Mouse (Mus musculus) midbrain, postnatal 0 days (tissue): Measurements from ENCODE around the gene Zfp866. TPM values are rescaled to one million over a fixed set of nuclear protein-coding genes. Genes with fewer than 3 reads are reported as not detected.
A peak's percentile ranks its signal among the peaks of the same experiment; 100 is the strongest.

ENCODE experiments used
- ATAC-seq: fragments of 200-750 bp; cut with Nextera tagmentation; 2 replicates; pipeline ENCODE4 v1.8.0; 2017; ENCODE audit warnings: moderate number of reproducible peaks, mild to moderate bottlenecking, moderate TSS enrichment, moderate library complexity; ENCODE audit not compliant: low FRiP score
- DNase-seq: peaks from one replicate; pipeline ENCODE4 v3.0.0-alpha.2; 2015; ENCODE audit warnings: low spot score
- H3K27ac ChIP-seq: fragments of 300-500 bp; sonication (generic); 2 replicates; pipeline ENCODE4 v1.5.1; 2014; ENCODE audit warnings: low read depth, mild to moderate bottlenecking, low read length, mixed read lengths
- H3K27me3 ChIP-seq: fragments of 300-500 bp; sonication (generic); 2 replicates; pipeline ENCODE4 v1.6.1; 2014; ENCODE audit warnings: low read length, control low read depth, mixed read lengths; ENCODE audit not compliant: insufficient read depth
- H3K36me3 ChIP-seq: fragments of 300-500 bp; sonication (generic); 2 replicates; pipeline ENCODE4 v1.6.1; 2014; ENCODE audit warnings: low read length, control low read depth, mixed read lengths; ENCODE audit not compliant: insufficient read depth
- H3K4me1 ChIP-seq: fragments of 300-500 bp; sonication (generic); 2 replicates; pipeline ENCODE4 v1.6.1; 2014; ENCODE audit warnings: mild to moderate bottlenecking, control low read depth, antibody characterized with exemption, low read length, mixed read lengths; ENCODE audit not compliant: insufficient read depth
- H3K4me2 ChIP-seq: fragments of 300-500 bp; sonication (generic); 2 replicates; pipeline ENCODE4 v1.6.1; 2014; ENCODE audit warnings: low read depth, mild to moderate bottlenecking, low read length, mixed read lengths; ENCODE audit not compliant: poor library complexity, severe bottlenecking
- H3K4me3 ChIP-seq: fragments of 300-500 bp; sonication (generic); 2 replicates; pipeline ENCODE4 v1.5.1; 2014; ENCODE audit warnings: low read depth, mild to moderate bottlenecking, low read length, moderate library complexity
- H3K9ac ChIP-seq: fragments of 300-500 bp; sonication (generic); replicated peaks from 2 replicates; pipeline ENCODE4 v1.6.1; 2014; ENCODE audit warnings: mild to moderate bottlenecking, low read length, moderate library complexity, mixed read lengths; ENCODE audit not compliant: poor library complexity, severe bottlenecking
- H3K9me3 ChIP-seq: fragments of 300-500 bp; sonication (generic); 2 replicates; pipeline ENCODE4 v1.6.1; 2016; ENCODE audit warnings: low read length, control low read depth
- CTCF ChIP-seq: IDR thresholded peaks from 2 replicates; pipeline ENCODE4 v1.5.1; 2016; ENCODE audit warnings: antibody characterized with exemption, mild to moderate bottlenecking
- WGBS: fragments of 180-500 bp; shearing (Covaris S2); extraction: QIAGEN DNeasy Blood & Tissue Kit; methylation state at CpG from one replicate; pipeline ENCODE4 v1.1.7; 2014; 5-methylcytosine and 5-hydroxymethylcytosine counted together
- polyA plus RNA-seq: library from polyadenylated mRNA; unstranded; fragments of >200 nt; fragmentation: Nextera tagmentation; extraction: Ambion mirVana; gene quantifications from 2 replicates; pipeline ENCODE4 v1.2.1, GENCODE M21; 2015
- total RNA-seq: library from RNA; depleted of rRNA; stranded (reverse); fragments of >200 nt; gene quantifications from 2 replicates; pipeline ENCODE4 v1.2.3, GENCODE M21; 2014; rRNA removed

Zfp866 gene
- total RNA-seq (44.7 and 53.4 TPM in 2 replicates), polyA plus RNA-seq (19.2 and 20.0 TPM in 2 replicates)

- Histone ChIP-seq H3K27ac (peak within 1 kb of the TSS; percentile 77), H3K36me3 (peaks cover 18% of the 10 kb centered on the region; the same call in 1 of the 2 replicates), H3K4me3 (peak within 1 kb of the TSS; percentile 100), H3K4me2 (peak within 1 kb of the TSS; percentile 92), H3K9me3 (no peaks in the 10 kb centered on the region), H3K9ac (peak within 1 kb of the TSS; percentile 94), H3K4me1 (peaks cover 4% of the 10 kb centered on the region; the same call in 1 of the 2 replicates), H3K27me3 (no peaks in the 10 kb centered on the region)
- WGBS, result under 1% methylated on average over 38 of the region's 38 CpGs
- DNase-seq, result peak; percentile 94
- peak; percentile 20; the same call in 1 of the 2 replicates for TF ChIP-seq CTCF
- ATAC-seq, result peak; percentile 95
Measured at GRCm38 (mm10) chr8:69790773-69791367, at the start of gene Zfp866, which contains the start of gene Atp13a1. TSS of gene Zfp866 (minus strand) at chr8:69791178. TSS of gene Atp13a1 (plus strand) at chr8:69791163.

DNA sequence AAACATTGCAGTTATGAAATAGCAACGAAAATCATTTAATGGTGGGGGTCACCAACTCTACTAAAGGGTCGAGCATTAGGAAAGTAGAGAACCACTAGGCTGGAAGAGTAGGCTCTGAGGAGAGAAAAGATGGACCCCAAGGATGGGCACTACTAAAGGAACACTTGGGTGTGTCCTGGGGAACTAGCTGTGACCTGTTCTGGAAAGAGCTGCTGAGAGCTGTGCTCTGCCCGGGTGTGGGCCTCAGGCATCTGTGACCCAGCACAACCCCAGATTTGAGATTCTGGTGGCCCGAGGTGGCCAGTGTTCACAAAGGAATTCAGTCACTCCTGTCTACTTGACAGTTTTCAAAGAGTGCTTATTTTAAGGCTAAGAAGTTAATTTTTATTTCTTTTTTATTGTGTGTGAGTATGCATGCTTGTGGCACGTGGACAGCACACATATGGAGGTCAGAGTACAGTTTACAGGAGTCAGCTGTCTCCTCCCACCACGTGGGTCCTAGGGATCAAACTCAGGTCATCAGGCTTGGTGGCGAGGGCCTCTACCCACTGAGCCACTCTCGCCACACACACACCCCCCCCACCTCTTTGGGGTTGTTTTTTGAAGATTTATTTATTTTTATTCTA, 46.2 kb upstream of the Zfp866 start:
- Histone ChIP-seq H3K27ac (no peak overlapping the region), H3K27me3 (no peaks in the 10 kb centered on the region), H3K36me3 (peaks cover 5% of the 10 kb centered on the region; the same call in 1 of the 2 replicates), H3K9me3 (no peaks in the 10 kb centered on the region), H3K4me3 (no peak overlapping the region), H3K9ac (no peak overlapping the region), H3K4me2 (no peak overlapping the region), H3K4me1 (no peaks in the 10 kb centered on the region)
- DNase-seq, result no peak
- no peak for ATAC-seq
- WGBS, result 85% methylated on average over 8 of the region's 8 CpGs
- no peak for TF ChIP-seq CTCF

GRCm38 (mm10) chr8:69832298-69832853, 41.4 kb upstream of the Zfp866 start, which contains the start of gene Pbx4:
TSS of gene Pbx4 (plus strand) at chr8:69832491.
- Histone ChIP-seq H3K4me3 (peak within 1 kb of the TSS; percentile 73), H3K4me2 (peak within 1 kb of the TSS; percentile 84), H3K27ac (peak within 1 kb of the TSS; percentile 80), H3K27me3 (no peaks in the 10 kb centered on the region), H3K4me1 (no peaks in the 10 kb centered on the region), H3K9me3 (no peaks in the 10 kb centered on the region), H3K9ac (peak within 1 kb of the TSS; percentile 79), H3K36me3 (peaks cover 11% of the 10 kb centered on the region; the same call in 1 of the 2 replicates)
- TF ChIP-seq CTCF, result peak; percentile 39
- ATAC-seq, result peak; percentile 97
- WGBS, result under 1% methylated on average over 38 of the region's 38 CpGs
- DNase-seq, result peak; percentile 99

DNA sequence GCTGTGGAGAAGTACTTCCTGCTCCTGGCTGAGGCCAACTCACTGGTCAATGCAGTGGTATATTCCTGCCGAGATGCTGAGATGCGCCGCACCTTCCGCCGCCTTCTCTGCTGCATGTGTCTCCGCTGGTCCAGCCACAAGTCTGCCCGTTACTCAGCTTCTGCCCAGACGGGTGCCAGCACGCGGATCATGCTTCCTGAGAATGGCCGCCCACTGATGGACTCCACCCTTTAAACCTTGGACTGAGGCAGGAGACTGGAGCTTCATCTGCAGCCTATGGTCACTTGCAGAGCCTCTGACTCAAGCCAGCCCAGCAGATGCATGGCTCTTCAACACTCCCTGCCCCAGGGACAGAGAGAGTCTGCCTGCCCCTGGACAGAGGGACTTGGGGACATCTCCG, 35.4 kb upstream of the Zfp866 start:
- Histone ChIP-seq H3K27me3 (no peaks in the 10 kb centered on the region), H3K9ac (no peak overlapping the region), H3K27ac (no peak overlapping the region), H3K9me3 (no peaks in the 10 kb centered on the region), H3K4me3 (no peak overlapping the region), H3K4me1 (peaks cover 6% of the 10 kb centered on the region; the same call in 1 of the 2 replicates), H3K36me3 (peaks cover 23% of the 10 kb centered on the region), H3K4me2 (no peak overlapping the region)
- no peak for DNase-seq
- TF ChIP-seq CTCF, result no peak
- 96% methylated on average over 12 of the region's 12 CpGs for WGBS
- no peak for ATAC-seq

GRCm38 (mm10) chr8:69822386-69823191, 31.6 kb upstream of the Zfp866 start, which contains the start of gene Lpar2:
TSS of gene Lpar2 (plus strand) at chr8:69822429.
- Histone ChIP-seq H3K4me1 (peaks cover 6% of the 10 kb centered on the region; the same call in 1 of the 2 replicates), H3K4me2 (peak within 1 kb of the TSS; percentile 72), H3K9ac (peak within 1 kb of the TSS; percentile 61), H3K36me3 (peaks cover 25% of the 10 kb centered on the region), H3K27ac (peak within 1 kb of the TSS; percentile 68), H3K4me3 (peak within 1 kb of the TSS; percentile 56), H3K27me3 (no peaks in the 10 kb centered on the region), H3K9me3 (no peaks in the 10 kb centered on the region)
- ATAC-seq (peak; percentile 82), DNase-seq (peak; percentile 81)
- 2% methylated on average over 28 of the region's 35 CpGs for WGBS
- no peak; the same call in 1 of the 2 replicates for TF ChIP-seq CTCF
